Mouse (Mus musculus) neural tube, embryonic 12.5 days (tissue): ENCODE results near the gene Cd81. TPM values are rescaled to one million over a fixed set of nuclear protein-coding genes. Genes with fewer than 3 reads are reported as not detected.
A peak's percentile ranks its signal among the peaks of the same experiment; 100 is the strongest.

Source experiments
- ATAC-seq: fragments of 200-750 bp; cut with Nextera tagmentation; 2 replicates; pipeline ENCODE4 v1.8.0; 2017; ENCODE audit warnings: low read depth, mild to moderate bottlenecking, moderate TSS enrichment, moderate library complexity; ENCODE audit not compliant: low FRiP score
- H3K27ac ChIP-seq: fragments of 300-500 bp; sonication (generic); 2 replicates; pipeline ENCODE4 v1.5.1; 2016
- H3K27me3 ChIP-seq: fragments of 300-500 bp; sonication (generic); replicated peaks from 2 replicates; pipeline ENCODE4 v1.6.1; 2016; ENCODE audit warnings: mild to moderate bottlenecking
- H3K36me3 ChIP-seq: fragments of 300-500 bp; sonication (generic); 2 replicates; pipeline ENCODE4 v1.6.1; 2016; ENCODE audit warnings: mild to moderate bottlenecking
- H3K4me1 ChIP-seq: fragments of 300-500 bp; sonication (generic); 2 replicates; pipeline ENCODE4 v1.6.1; 2016
- H3K4me2 ChIP-seq: fragments of 300-500 bp; sonication (generic); replicated peaks from 2 replicates; pipeline ENCODE4 v1.6.1; 2016; ENCODE audit warnings: mild to moderate bottlenecking
- H3K4me3 ChIP-seq: fragments of 300-500 bp; sonication (generic); 2 replicates; pipeline ENCODE4 v1.5.1; 2016
- H3K9ac ChIP-seq: fragments of 300-500 bp; sonication (generic); 2 replicates; pipeline ENCODE4 v1.6.1; 2016; ENCODE audit warnings: mild to moderate bottlenecking
- H3K9me3 ChIP-seq: fragments of 300-500 bp; sonication (generic); 2 replicates; pipeline ENCODE4 v1.6.1; 2016; ENCODE audit warnings: mild to moderate bottlenecking
- WGBS: fragments of 180-500 bp; shearing (Covaris S2); methylation state at CpG from one replicate; pipeline ENCODE4 v1.1.7; 2016; 5-methylcytosine and 5-hydroxymethylcytosine counted together
- polyA plus RNA-seq: library from polyadenylated mRNA; unstranded; fragments of >200 nt; fragmentation: Nextera tagmentation; extraction: Ambion mirVana; gene quantifications from 2 replicates; pipeline ENCODE4 v1.2.1, GENCODE M21; 2016

The Cd81 gene
- 255 and 258 TPM in 2 replicates for polyA plus RNA-seq

DNA sequence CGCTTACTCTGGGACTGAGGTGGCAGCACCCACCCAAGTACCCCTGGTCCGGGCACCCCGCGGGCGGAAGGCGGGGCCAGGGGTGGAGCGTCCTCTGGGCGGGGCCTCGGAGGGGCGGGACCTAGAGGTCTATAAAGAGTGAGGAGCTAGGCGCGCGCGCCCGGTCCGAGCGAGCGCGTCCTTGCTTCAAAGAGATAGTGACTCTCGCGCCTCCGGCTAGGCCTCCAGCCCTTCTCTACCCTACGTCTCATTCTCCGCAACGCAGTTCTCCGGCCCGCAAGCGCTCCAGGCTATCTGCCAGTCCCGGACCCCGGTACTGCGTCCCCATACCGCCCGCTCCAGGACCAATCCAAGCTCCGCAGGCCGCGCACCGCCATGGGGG, at the start of gene Cd81:
Gene Cd81 (plus strand): TSS at position 114 of the 382 bp plus-strand sequence.
- no peaks in the 10 kb centered on the region for H3K9me3 ChIP-seq
- H3K4me3 ChIP-seq, result peak within 1 kb of the TSS; percentile 83
- no peaks in the 10 kb centered on the region for H3K27me3 ChIP-seq
- ATAC-seq, result peak; percentile 83
- peaks cover 32% of the 10 kb centered on the region for H3K4me1 ChIP-seq
- peak within 1 kb of the TSS; percentile 88 for H3K4me2 ChIP-seq
- H3K36me3 ChIP-seq, result peaks cover 5% of the 10 kb centered on the region
- WGBS, result under 1% methylated on average over 37 of the region's 37 CpGs
- H3K27ac ChIP-seq, result peak within 1 kb of the TSS; percentile 27; the same call in 1 of the 2 replicates
- peak within 1 kb of the TSS; percentile 89 for H3K9ac ChIP-seq

- Histone ChIP-seq H3K4me1 (peaks cover 14% of the 10 kb centered on the region), H3K9ac (no peak within 1 kb of the TSS), H3K27ac (no peak within 1 kb of the TSS), H3K4me2 (no peak within 1 kb of the TSS), H3K9me3 (no peaks in the 10 kb centered on the region), H3K36me3 (no peaks in the 10 kb centered on the region), H3K27me3 (no peaks in the 10 kb centered on the region), H3K4me3 (no peak within 1 kb of the TSS)
- 71% methylated on average over 4 of the region's 4 CpGs for WGBS
- no peak for ATAC-seq
These were observed 47.7 kb upstream of the Cd81 start, which contains the start of gene Tspan32 for GRCm38 (mm10) chr7:143004727-143005343. TSS of gene Tspan32 (plus strand) at chr7:143005046.

DNA sequence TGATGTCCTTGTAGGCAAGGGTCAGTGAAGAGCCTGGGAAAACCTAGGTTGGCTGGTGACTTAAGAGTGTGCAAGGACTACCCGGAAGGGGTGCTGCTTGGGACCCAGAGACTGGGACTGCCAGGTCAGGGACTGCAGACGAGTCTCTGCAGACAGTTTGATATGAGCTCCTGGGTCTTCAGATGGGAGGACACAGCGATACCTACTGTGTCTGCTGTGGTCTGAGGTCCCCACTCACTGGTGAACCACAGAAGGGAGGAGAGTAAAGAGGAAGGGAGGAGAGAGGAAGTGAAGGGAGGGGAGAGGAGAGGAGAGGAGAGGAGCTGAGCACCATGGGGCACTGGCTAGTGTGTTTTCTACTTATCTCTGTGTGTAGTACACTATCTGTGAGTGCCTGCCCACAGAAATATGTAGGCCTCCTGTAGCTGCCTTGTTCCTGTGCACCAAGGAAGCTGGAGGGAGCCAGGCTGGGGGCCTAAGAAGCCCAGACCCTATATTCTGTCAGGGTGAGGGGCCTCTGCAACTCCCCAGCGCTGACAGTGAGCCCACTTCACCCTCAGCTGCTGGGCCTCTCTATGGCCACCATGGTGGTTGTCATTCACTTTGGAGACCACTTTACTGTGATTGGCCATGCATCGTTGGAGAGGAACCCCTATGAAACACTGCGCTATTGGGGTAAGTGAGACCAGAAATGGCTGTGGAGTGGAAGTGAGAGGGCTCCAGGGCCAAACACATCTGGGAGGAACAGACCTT, 47.0 kb upstream of the Cd81 start:
- Histone ChIP-seq H3K4me2 (no peak overlapping the region), H3K9me3 (no peaks in the 10 kb centered on the region), H3K4me3 (no peak overlapping the region), H3K27me3 (no peaks in the 10 kb centered on the region), H3K4me1 (peaks cover 14% of the 10 kb centered on the region), H3K36me3 (no peaks in the 10 kb centered on the region), H3K27ac (no peak overlapping the region), H3K9ac (no peak overlapping the region)
- WGBS, result 92% methylated on average over 6 of the region's 6 CpGs
- ATAC-seq, result no peak

- no peak for ATAC-seq
- peaks cover 14% of the 10 kb centered on the region for H3K4me1 ChIP-seq
- 84% methylated on average over 2 of the region's 2 CpGs for WGBS
- no peaks in the 10 kb centered on the region for H3K9me3 ChIP-seq
- H3K27ac ChIP-seq, result no peak overlapping the region
- H3K27me3 ChIP-seq, result no peaks in the 10 kb centered on the region
- H3K4me2 ChIP-seq, result no peak overlapping the region
- no peak overlapping the region for H3K9ac ChIP-seq
- H3K4me3 ChIP-seq, result no peak overlapping the region
- no peaks in the 10 kb centered on the region for H3K36me3 ChIP-seq
These were observed 46.3 kb upstream of the Cd81 start for GRCm38 (mm10) chr7:143006097-143006755.

- Histone ChIP-seq H3K27me3 (no peaks in the 10 kb centered on the region), H3K36me3 (no peaks in the 10 kb centered on the region), H3K27ac (no peak overlapping the region), H3K4me2 (no peak overlapping the region), H3K4me3 (no peak overlapping the region), H3K9me3 (no peaks in the 10 kb centered on the region), H3K4me1 (peaks cover 18% of the 10 kb centered on the region), H3K9ac (no peak overlapping the region)
- 91% methylated on average over 8 of the region's 8 CpGs for WGBS
- no peak for ATAC-seq
These were observed 45.6 kb upstream of the Cd81 start for GRCm38 (mm10) chr7:143006756-143007598.

DNA sequence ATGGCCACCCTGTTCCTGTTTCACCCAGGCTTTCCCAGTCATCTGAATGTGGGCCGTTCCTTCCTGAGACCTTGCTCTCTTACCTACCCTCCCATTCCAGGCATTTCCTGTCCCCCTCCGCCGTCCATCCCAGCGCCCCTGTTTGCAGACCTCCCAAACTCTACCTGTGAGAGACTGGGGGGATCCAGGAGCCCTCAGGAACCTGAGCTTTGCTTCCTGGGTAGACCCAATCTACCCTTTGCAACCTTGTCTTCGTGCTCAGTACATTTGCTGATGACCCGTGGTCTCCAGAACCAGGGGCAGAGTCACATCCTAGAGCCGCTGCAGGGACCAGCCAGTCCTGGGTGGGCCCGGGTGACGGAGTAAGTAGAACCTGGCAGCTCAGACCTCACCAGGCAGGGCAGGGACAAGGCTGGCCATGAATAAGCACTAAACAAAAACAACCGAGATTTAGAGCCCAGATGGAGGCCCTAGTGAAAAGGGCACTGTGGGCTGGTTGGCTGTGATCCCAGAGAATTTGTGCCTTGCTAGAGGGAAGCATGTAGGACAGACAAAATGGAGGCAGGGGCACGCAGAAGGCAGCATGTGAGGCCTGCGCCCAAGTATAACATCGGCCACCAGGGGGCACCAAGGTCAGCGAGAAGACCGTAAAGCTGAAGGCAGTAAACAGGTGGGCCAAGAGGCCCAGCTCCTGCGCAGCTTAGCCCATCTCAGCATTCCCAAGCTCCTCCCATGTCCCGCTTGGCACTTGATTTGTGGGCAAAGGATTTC, 44.8 kb upstream of the Cd81 start:
- Histone ChIP-seq H3K4me1 (peaks cover 26% of the 10 kb centered on the region), H3K9ac (no peak overlapping the region), H3K36me3 (no peaks in the 10 kb centered on the region), H3K27ac (no peak overlapping the region), H3K27me3 (no peaks in the 10 kb centered on the region), H3K4me2 (no peak overlapping the region; the same call in 1 of the 2 replicates), H3K4me3 (no peak overlapping the region), H3K9me3 (no peaks in the 10 kb centered on the region)
- peak; percentile 72 for ATAC-seq
- 40% methylated on average over 17 of the region's 17 CpGs for WGBS

DNA sequence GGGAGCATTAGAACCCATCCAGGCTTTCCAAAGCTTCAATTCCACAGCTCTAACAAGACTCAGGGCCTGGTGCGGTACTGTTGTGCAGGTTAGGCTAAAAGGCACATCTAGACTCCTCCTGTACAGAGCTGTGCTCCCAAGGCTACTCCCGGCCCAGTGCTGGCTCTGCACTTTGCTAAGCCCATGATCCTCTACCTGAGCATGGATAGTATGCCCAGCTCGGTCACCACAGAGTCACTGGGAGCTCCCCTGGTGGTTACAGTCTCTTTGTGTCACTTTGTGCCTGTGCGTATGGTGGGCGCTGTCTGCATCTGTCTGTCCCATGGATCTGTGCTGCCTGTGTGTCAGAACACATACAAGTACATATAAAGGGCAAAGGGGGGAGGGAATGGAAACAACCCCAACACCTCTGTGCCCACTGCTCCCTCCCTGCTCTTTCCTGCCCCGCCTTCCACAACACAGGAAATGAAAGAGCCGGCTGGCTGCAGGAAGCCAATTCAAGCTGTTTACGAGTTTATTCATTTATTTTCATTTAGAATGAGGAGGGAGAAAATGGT, 44.1 kb upstream of the Cd81 start:
- H3K27me3 ChIP-seq, result no peaks in the 10 kb centered on the region
- ATAC-seq, result peak; percentile 18
- WGBS, result 51% methylated on average over 8 of the region's 8 CpGs
- H3K4me1 ChIP-seq, result peaks cover 26% of the 10 kb centered on the region
- H3K4me2 ChIP-seq, result no peak overlapping the region; the same call in 1 of the 2 replicates
- H3K27ac ChIP-seq, result no peak overlapping the region
- H3K9ac ChIP-seq, result no peak overlapping the region
- no peak overlapping the region for H3K4me3 ChIP-seq
- no peaks in the 10 kb centered on the region for H3K9me3 ChIP-seq
- H3K36me3 ChIP-seq, result no peaks in the 10 kb centered on the region

GRCm38 (mm10) chr7:143008996-143009665, 43.4 kb upstream of the Cd81 start:
- peaks cover 26% of the 10 kb centered on the region for H3K4me1 ChIP-seq
- H3K36me3 ChIP-seq, result no peaks in the 10 kb centered on the region
- 0 out of 2 replicates have a peak overlapping the region, but pooled peaks have one; percentile 0 for H3K4me2 ChIP-seq
- no peak for ATAC-seq
- no peak overlapping the region for H3K4me3 ChIP-seq
- H3K27me3 ChIP-seq, result no peaks in the 10 kb centered on the region
- H3K27ac ChIP-seq, result no peak overlapping the region
- no peak overlapping the region for H3K9ac ChIP-seq
- WGBS, result 57% methylated on average over 3 of the region's 4 CpGs
- no peaks in the 10 kb centered on the region for H3K9me3 ChIP-seq

DNA sequence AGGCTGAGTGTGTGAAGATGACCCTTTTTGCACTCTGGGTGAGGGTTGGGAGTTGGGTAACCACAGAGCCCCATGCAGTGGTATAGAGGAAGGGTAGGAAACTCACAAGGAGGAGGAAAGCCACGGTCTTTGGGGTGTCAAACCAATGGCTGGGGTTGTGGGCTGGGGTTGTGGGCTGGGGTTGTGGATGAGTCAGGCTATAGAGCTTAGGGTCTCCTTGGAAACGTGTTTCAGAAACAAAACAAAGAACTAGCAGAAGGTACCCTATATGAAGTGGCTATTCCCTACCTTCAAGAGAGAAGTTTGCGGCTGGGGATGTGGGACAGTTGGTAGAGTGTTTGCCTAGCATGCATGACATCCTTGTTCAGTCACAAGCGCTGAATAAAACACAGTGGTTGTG, 42.5 kb upstream of the Cd81 start:
- peaks cover 26% of the 10 kb centered on the region for H3K4me1 ChIP-seq
- no peaks in the 10 kb centered on the region for H3K36me3 ChIP-seq
- H3K9ac ChIP-seq, result no peak overlapping the region
- H3K9me3 ChIP-seq, result no peaks in the 10 kb centered on the region
- H3K27ac ChIP-seq, result no peak overlapping the region
- no peak overlapping the region for H3K4me2 ChIP-seq
- H3K27me3 ChIP-seq, result no peaks in the 10 kb centered on the region
- H3K4me3 ChIP-seq, result no peak overlapping the region
- no peak for ATAC-seq
- WGBS, result 81% methylated on average over 4 of the region's 4 CpGs

DNA sequence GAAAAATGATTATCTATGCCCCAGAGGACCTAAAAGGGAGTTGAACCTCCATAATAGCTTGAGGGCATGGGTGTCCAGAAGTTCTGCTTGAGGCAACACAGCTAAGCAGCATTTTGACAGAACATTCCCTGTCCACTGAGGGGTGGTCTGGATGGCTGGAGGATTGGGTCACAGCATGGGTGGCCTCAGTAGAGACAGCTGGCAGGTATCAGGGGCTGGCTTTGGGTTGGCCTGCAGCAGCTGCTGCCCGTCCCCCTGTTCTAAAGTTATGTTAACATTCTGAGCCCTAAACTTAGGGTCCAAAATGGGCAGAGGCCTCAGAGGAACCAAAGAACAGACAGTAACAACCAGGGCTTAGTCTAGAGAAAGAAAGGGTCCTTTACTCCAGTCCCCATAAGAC, 41.3 kb upstream of the Cd81 start:
- no peak overlapping the region for H3K4me2 ChIP-seq
- no peaks in the 10 kb centered on the region for H3K36me3 ChIP-seq
- ATAC-seq, result no peak
- no peaks in the 10 kb centered on the region for H3K9me3 ChIP-seq
- no peak overlapping the region for H3K4me3 ChIP-seq
- no peaks in the 10 kb centered on the region for H3K27me3 ChIP-seq
- H3K9ac ChIP-seq, result no peak overlapping the region
- H3K4me1 ChIP-seq, result peaks cover 36% of the 10 kb centered on the region
- 81% methylated on average over 1 of the region's 1 CpGs for WGBS
- H3K27ac ChIP-seq, result no peak overlapping the region
